Mouse (Mus musculus) intestine, postnatal 0 days (tissue): ENCODE results near the gene Nfatc4. TPM values are rescaled to one million over a fixed set of nuclear protein-coding genes. Genes with fewer than 3 reads are reported as not detected.

ENCODE experiments used
- ATAC-seq: fragments of 200-750 bp; cut with Nextera tagmentation; 2 replicates; pipeline ENCODE4 v1.8.0; 2017; ENCODE audit warnings: mild to moderate bottlenecking, moderate TSS enrichment, moderate library complexity
- H3K27ac ChIP-seq: fragments of 300-500 bp; sonication (generic); 2 replicates; pipeline ENCODE4 v1.5.1; 2014; ENCODE audit warnings: mild to moderate bottlenecking, low read depth, low read length, moderate library complexity
- H3K27me3 ChIP-seq: fragments of 300-500 bp; sonication (generic); replicated peaks from 2 replicates; pipeline ENCODE4 v1.6.1; 2014; ENCODE audit warnings: low read length, mixed read lengths; ENCODE audit not compliant: control insufficient read depth, insufficient read depth
- H3K36me3 ChIP-seq: fragments of 300-500 bp; sonication (generic); 2 replicates; pipeline ENCODE4 v1.6.1; 2014; ENCODE audit warnings: mild to moderate bottlenecking, moderate library complexity; ENCODE audit not compliant: control insufficient read depth, insufficient read depth
- H3K4me1 ChIP-seq: fragments of 300-500 bp; sonication (generic); replicated peaks from 2 replicates; pipeline ENCODE4 v1.6.1; 2014; ENCODE audit warnings: antibody characterized with exemption, low read length, mixed read lengths; ENCODE audit not compliant: control insufficient read depth, insufficient read depth
- H3K4me2 ChIP-seq: fragments of 300-500 bp; sonication (generic); replicated peaks from 2 replicates; pipeline ENCODE4 v1.6.1; 2014; ENCODE audit warnings: low read depth, mild to moderate bottlenecking, moderate library complexity
- H3K4me3 ChIP-seq: fragments of 300-500 bp; sonication (generic); 2 replicates; pipeline ENCODE4 v1.5.1; 2014; ENCODE audit warnings: low read depth, low read length
- H3K9ac ChIP-seq: fragments of 300-500 bp; sonication (generic); 2 replicates; pipeline ENCODE4 v1.6.1; 2014; ENCODE audit warnings: mild to moderate bottlenecking, low read depth, low read length
- H3K9me3 ChIP-seq: fragments of 300-500 bp; sonication (generic); 2 replicates; pipeline ENCODE4 v1.6.1; 2016; ENCODE audit warnings: mixed run types; ENCODE audit not compliant: control insufficient read depth
- CTCF ChIP-seq: sonication (generic); IDR thresholded peaks from 2 replicates; pipeline ENCODE4 v1.5.1; 2016; ENCODE audit warnings: low read depth, mild to moderate bottlenecking, control low read depth, antibody characterized with exemption, moderate library complexity
- WGBS: fragments of 180-500 bp; shearing (Covaris S2); extraction: QIAGEN DNeasy Blood & Tissue Kit; methylation state at CpG from one replicate; pipeline ENCODE4 v1.1.7; 2014; 5-methylcytosine and 5-hydroxymethylcytosine counted together
- polyA plus RNA-seq: library from polyadenylated mRNA; unstranded; fragments of >200 nt; fragmentation: Nextera tagmentation; extraction: Ambion mirVana; gene quantifications from 2 replicates; pipeline ENCODE4 v1.2.1, GENCODE M21; 2015

Nfatc4 gene
- polyA plus RNA-seq, 1 experiment from 2014 or later = 5.9 TPM

GRCm38 (mm10) chr14:55815310-55815751, 7.6 kb upstream of the Nfatc4 start:
- TF ChIP-seq CTCF = no peak
- peak overlapping the region; percentile 37; the same call in 1 of the 2 replicates for H3K9ac ChIP-seq
- peak overlapping the region; percentile 46; the same call in 1 of the 2 replicates for H3K27ac ChIP-seq
- peak; percentile 89 for ATAC-seq
- H3K27me3 ChIP-seq = no peaks in the 10 kb centered on the region
- H3K4me2 ChIP-seq = peak overlapping the region; percentile 76
- 13% methylated on average over 17 of the region's 17 CpGs for WGBS
- no peaks in the 10 kb centered on the region for H3K4me1 ChIP-seq
- peak overlapping the region; percentile 37 for H3K4me3 ChIP-seq
- H3K9me3 ChIP-seq = no peaks in the 10 kb centered on the region
- no peaks in the 10 kb centered on the region for H3K36me3 ChIP-seq

- no peak overlapping the region for H3K4me3 ChIP-seq
- TF ChIP-seq CTCF = no peak
- H3K36me3 ChIP-seq = no peaks in the 10 kb centered on the region
- no peak overlapping the region for H3K9ac ChIP-seq
- 87% methylated on average over 7 of the region's 7 CpGs for WGBS
- ATAC-seq = no peak
- 0 out of 2 replicates have a peak, but pooled peaks cover 2% of the 10 kb centered on the region for H3K27me3 ChIP-seq
- no peak overlapping the region for H3K27ac ChIP-seq
- H3K4me1 ChIP-seq = no peaks in the 10 kb centered on the region; the same call in 1 of the 2 replicates
- no peaks in the 10 kb centered on the region for H3K9me3 ChIP-seq
- no peak overlapping the region for H3K4me2 ChIP-seq
Observed at GRCm38 (mm10) chr14:55819845-55820405, 3.0 kb upstream of the Nfatc4 start.

GRCm38 (mm10) chr14:55820576-55820975, 2.4 kb upstream of the Nfatc4 start:
- Histone ChIP-seq H3K27me3 (0 out of 2 replicates have a peak, but pooled peaks cover 3% of the 10 kb centered on the region), H3K9me3 (no peaks in the 10 kb centered on the region), H3K4me3 (no peak overlapping the region), H3K36me3 (no peaks in the 10 kb centered on the region), H3K27ac (no peak overlapping the region), H3K4me2 (no peak overlapping the region), H3K4me1 (no peaks in the 10 kb centered on the region; the same call in 1 of the 2 replicates), H3K9ac (no peak overlapping the region)
- 85% methylated on average over 9 of the region's 9 CpGs for WGBS
- ATAC-seq = no peak
- TF ChIP-seq CTCF = no peak

DNA sequence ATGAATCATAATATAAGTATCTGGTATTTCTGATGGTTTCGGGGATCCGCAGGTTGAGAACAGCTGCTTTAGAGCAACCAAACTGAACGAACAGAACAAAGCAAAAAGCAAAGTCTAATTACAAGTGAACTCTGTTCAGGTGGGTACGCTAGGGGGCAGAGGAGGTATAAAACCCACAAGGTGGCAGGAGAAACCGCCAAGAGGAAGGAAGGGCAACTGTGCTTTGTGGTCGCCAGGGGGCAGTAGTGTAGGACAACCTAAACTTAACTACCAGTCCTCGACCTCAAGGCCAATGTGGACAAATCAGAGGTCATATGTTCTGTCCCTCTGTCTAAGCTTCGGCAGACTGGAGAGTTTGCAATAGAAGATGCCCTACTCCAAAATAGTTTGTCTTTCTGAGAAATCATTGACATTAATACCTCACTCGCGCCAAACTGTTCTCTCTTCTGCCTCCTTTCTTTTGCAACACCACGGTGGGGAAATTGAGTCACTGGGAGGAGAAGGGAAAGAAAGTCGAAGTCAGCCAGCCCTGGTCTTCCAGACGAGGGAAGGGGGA, 431 bp upstream of the Nfatc4 start:
- Histone ChIP-seq H3K4me1 (no peaks in the 10 kb centered on the region; the same call in 1 of the 2 replicates), H3K27ac (peak overlapping the region; percentile 70; the same call in 1 of the 2 replicates), H3K4me2 (peak overlapping the region; percentile 85), H3K4me3 (peak overlapping the region; percentile 58), H3K36me3 (no peaks in the 10 kb centered on the region), H3K27me3 (0 out of 2 replicates have a peak, but pooled peaks cover 12% of the 10 kb centered on the region), H3K9ac (peak overlapping the region; percentile 54), H3K9me3 (no peaks in the 10 kb centered on the region)
- peak; percentile 61 for ATAC-seq
- peak; percentile 98 for TF ChIP-seq CTCF
- 3% methylated on average over 13 of the region's 13 CpGs for WGBS

- ATAC-seq = no peak
- no peaks in the 10 kb centered on the region for H3K9me3 ChIP-seq
Observed at GRCm38 (mm10) chr14:55824001-55824480, 1.1 kb downstream of the Nfatc4 start.

GRCm38 (mm10) chr14:55824481-55825215, 1.7 kb downstream of the Nfatc4 start:
- H3K9ac ChIP-seq = peak overlapping the region; percentile 69
- H3K4me3 ChIP-seq = peak overlapping the region; percentile 58
- H3K4me1 ChIP-seq = no peaks in the 10 kb centered on the region; the same call in 1 of the 2 replicates
- ATAC-seq = no peak
- H3K27ac ChIP-seq = peak overlapping the region; percentile 77
- TF ChIP-seq CTCF = no peak
- H3K27me3 ChIP-seq = 0 out of 2 replicates have a peak, but pooled peaks cover 12% of the 10 kb centered on the region
- no peaks in the 10 kb centered on the region for H3K36me3 ChIP-seq
- WGBS = 3% methylated on average over 32 of the region's 32 CpGs
- peak overlapping the region; percentile 85 for H3K4me2 ChIP-seq
- no peaks in the 10 kb centered on the region for H3K9me3 ChIP-seq

More at GRCm38 (mm10) chr14:55824001-55824480, 1.1 kb downstream of the Nfatc4 start:
- H3K36me3 ChIP-seq = no peaks in the 10 kb centered on the region
- H3K9ac ChIP-seq = peak overlapping the region; percentile 54; the same call in 1 of the 2 replicates
- WGBS = 3% methylated on average over 10 of the region's 10 CpGs
- no peak for TF ChIP-seq CTCF
- H3K27ac ChIP-seq = peak overlapping the region; percentile 70
- H3K4me2 ChIP-seq = peak overlapping the region; percentile 85
- H3K27me3 ChIP-seq = 0 out of 2 replicates have a peak, but pooled peaks cover 12% of the 10 kb centered on the region
- no peaks in the 10 kb centered on the region; the same call in 1 of the 2 replicates for H3K4me1 ChIP-seq
- peak overlapping the region; percentile 58 for H3K4me3 ChIP-seq
